Mouse (Mus musculus): ENCODE results near the gene Prkacb. TPM values are rescaled to one million over a fixed set of nuclear protein-coding genes. Genes with fewer than 3 reads are reported as not detected.
A peak's percentile ranks its signal among the peaks of the same experiment; 100 is the strongest.

The Prkacb gene
- polyA plus RNA-seq, 1 experiment from 2014 or later = 228 TPM

DNA sequence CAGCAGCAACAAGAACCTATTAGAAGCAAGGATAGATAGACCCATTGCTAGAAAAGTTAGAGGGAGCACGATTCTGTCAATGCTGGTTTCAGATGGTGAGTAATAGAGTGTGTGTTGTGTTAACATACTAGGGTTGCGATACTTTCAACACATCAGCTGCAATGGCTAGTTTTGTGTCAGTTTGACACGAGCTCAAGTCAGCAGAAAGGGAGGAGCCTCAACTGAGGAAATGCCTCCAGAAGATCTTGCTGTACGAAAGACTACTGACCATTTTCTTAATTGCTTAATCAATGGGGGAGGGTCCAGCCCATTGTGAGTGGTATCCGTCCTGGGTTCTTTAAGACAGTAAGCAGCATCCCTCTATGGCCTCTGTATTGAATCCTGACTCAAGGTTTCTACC, 120.2 kb downstream of the Prkacb start:
- WGBS = 88% methylated on average over 5 of the region's 5 CpGs
- no peaks in the 10 kb centered on the region for H3K4me1 ChIP-seq (ENCODE audit: control insufficient read depth, insufficient read depth, low read length)
- H3K27ac ChIP-seq (ENCODE audit: low read length) = no peak overlapping the region
- no peak overlapping the region for H3K4me3 ChIP-seq (ENCODE audit: low read depth, low read length)
- no peaks in the 10 kb centered on the region for H3K36me3 ChIP-seq (ENCODE audit: control insufficient read depth, insufficient read depth, low read length)
- H3K27me3 ChIP-seq (ENCODE audit: control insufficient read depth, insufficient read depth, low read depth, low read length) = no peaks in the 10 kb centered on the region
- no peak overlapping the region for H3K9ac ChIP-seq (ENCODE audit: low read depth, low read length)
- ATAC-seq = no peak
- H3K4me2 ChIP-seq (ENCODE audit: low read length) = no peak overlapping the region
- H3K9me3 ChIP-seq (replicated peaks; ENCODE audit: control insufficient read depth, low read length, poor library complexity, severe bottlenecking) = no peaks in the 10 kb centered on the region

DNA sequence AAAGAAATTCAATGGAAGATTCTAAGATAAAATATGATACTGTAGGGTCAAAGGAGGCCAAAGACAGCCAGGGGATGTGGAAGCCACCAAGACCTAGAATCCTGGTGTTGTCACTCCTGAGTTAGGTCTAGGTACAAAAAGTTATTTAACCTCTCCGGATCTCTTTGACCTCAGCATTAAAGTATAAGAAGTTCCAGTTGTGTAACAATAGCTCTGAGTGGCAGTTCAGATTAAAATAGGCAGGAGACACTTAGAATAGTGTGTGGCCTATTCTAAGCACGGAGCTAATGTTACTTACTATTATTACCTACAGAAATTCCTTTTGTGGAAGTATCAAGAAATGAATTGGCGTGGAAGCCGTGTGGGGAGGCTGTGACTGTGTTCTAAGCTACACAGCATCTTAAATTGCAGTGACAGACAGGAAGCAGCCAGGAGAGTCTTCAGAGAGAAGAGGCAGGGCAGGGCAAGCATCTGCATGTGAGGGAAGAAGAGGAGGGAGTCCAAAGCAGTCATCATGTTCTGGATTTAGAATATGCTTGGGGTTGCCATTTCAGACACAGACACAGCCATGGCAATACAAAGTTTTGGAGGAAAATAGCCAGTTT, 125.6 kb downstream of the Prkacb start:
- ATAC-seq = no peak
- WGBS = 80% methylated on average over 4 of the region's 4 CpGs

DNA sequence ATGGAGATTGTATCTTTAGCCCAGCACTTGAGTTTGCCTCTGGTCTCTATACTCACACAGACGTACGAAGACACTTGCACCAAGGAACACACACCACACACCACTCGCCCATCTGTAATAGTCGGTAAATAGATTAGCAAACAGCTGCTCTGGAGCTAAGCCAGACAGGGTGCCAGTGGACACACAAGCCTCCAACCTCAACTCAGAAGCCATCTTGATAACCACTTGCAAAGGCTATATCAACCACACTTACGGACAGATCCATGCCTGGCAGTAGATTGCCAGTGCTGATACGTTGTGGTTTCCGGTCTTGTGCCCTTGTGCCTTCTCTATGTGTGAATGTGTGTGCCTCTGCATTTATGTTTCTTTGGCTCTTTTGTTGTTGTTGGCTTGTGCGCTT, 126.4 kb downstream of the Prkacb start:
- H3K4me3 ChIP-seq (ENCODE audit: low read depth, low read length) = no peak overlapping the region
- no peak overlapping the region for H3K9ac ChIP-seq (ENCODE audit: low read depth, low read length)
- peaks cover 3% of the 10 kb centered on the region for H3K27me3 ChIP-seq (ENCODE audit: control insufficient read depth, insufficient read depth, low read depth, low read length)
- no peaks in the 10 kb centered on the region for H3K9me3 ChIP-seq (replicated peaks; ENCODE audit: control insufficient read depth, low read length, poor library complexity, severe bottlenecking)
- ATAC-seq = no peak
- H3K36me3 ChIP-seq (ENCODE audit: control insufficient read depth, insufficient read depth, low read length) = no peaks in the 10 kb centered on the region
- H3K4me2 ChIP-seq (ENCODE audit: low read length) = no peak overlapping the region
- H3K4me1 ChIP-seq (ENCODE audit: control insufficient read depth, insufficient read depth, low read length) = peaks cover 15% of the 10 kb centered on the region
- no peak overlapping the region for H3K27ac ChIP-seq (ENCODE audit: low read length)
- WGBS = 92% methylated on average over 8 of the region's 8 CpGs

More for the DNA sequence above, 125.6 kb downstream of the Prkacb start:
- Histone ChIP-seq H3K27ac (ENCODE audit: low read length) (no peak overlapping the region), H3K9me3 (replicated peaks; ENCODE audit: control insufficient read depth, low read length, poor library complexity, severe bottlenecking) (no peaks in the 10 kb centered on the region), H3K36me3 (ENCODE audit: control insufficient read depth, insufficient read depth, low read length) (no peaks in the 10 kb centered on the region), H3K4me1 (ENCODE audit: control insufficient read depth, insufficient read depth, low read length) (peaks cover 7% of the 10 kb centered on the region), H3K4me3 (ENCODE audit: low read depth, low read length) (no peak overlapping the region), H3K27me3 (ENCODE audit: control insufficient read depth, insufficient read depth, low read depth, low read length) (peaks cover 3% of the 10 kb centered on the region), H3K9ac (ENCODE audit: low read depth, low read length) (no peak overlapping the region), H3K4me2 (ENCODE audit: low read length) (no peak overlapping the region)

DNA sequence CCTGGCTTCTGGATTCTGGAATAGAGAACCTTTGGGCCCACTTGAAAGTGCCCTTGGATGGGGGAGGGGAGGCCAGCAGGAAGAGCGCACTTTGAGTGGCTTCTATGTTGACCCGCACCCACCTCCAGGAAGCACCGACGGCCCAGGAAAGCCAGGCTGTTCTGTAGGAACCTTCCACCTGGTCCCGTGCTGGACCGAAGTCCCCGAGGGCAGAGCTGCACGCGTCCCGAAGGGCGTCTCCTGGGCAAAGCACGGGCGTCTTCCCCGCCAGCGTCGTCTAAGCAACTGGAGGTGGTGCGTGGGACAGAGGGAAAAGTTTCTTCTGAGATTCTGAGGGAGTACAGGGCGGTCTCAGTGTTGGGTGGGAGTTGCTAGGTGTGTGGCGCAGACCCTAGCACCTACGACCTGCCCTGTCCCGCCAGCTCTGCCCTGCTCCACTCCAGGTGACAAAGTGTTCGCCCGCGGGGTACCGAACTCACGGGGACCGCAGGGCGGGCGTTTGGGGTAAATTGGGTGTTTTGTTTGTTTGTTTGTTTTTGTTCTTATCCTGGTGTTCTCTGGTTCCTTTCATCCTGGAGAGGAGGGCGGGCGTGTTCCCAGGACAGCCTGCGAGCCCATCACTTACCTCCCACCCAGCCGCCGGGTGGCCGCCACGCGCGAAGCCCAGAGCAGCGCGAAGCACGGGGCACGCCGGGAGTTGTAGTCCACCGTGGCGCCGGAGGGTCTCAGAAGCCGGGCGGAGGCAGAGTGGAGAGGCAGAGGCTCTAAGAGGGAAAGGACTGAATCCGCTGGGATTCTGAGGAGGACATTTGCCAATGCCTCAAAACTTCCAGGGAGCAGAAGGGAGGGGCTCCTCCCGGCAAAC, 127.7 kb downstream of the Prkacb start, which contains the start of gene Samd13:
Gene Samd13 (minus strand): TSS at position 782 of the 865 bp plus-strand sequence.
- WGBS = 2% methylated on average over 50 of the region's 50 CpGs

DNA sequence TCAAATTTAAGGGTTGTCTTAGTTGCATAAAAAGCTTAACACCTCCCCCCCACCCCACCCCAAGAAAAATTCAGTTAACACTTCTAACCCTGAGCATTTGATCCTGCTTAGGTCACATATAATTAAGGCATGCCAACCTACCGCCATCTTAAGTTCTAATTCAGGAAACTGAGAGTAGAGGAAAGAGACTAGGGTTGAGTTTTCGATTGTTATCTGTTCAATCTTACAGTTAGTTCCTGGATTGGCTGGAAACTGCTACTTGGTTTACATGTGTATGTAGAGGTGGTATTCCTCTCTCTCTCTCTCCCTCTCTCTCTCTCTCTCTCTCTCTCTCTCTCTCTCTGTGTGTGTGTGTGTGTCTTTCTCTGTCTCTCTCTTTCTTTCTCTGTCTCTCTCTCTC, 129.7 kb downstream of the Prkacb start:
- Histone ChIP-seq H3K27me3 (ENCODE audit: control insufficient read depth, insufficient read depth, low read depth, low read length) (peaks cover 3% of the 10 kb centered on the region), H3K4me2 (ENCODE audit: low read length) (no peak overlapping the region), H3K9ac (ENCODE audit: low read depth, low read length) (no peak overlapping the region), H3K27ac (ENCODE audit: low read length) (no peak overlapping the region), H3K36me3 (ENCODE audit: control insufficient read depth, insufficient read depth, low read length) (no peaks in the 10 kb centered on the region), H3K4me1 (ENCODE audit: control insufficient read depth, insufficient read depth, low read length) (peaks cover 15% of the 10 kb centered on the region), H3K4me3 (ENCODE audit: low read depth, low read length) (no peak overlapping the region), H3K9me3 (replicated peaks; ENCODE audit: control insufficient read depth, low read length, poor library complexity, severe bottlenecking) (no peaks in the 10 kb centered on the region)
- 87% methylated on average over 2 of the region's 2 CpGs for WGBS
- ATAC-seq = no peak

More for the DNA sequence above, 127.7 kb downstream of the Prkacb start, which contains the start of gene Samd13:
- Histone ChIP-seq H3K27ac (ENCODE audit: low read length) (no peak within 1 kb of the TSS), H3K4me1 (ENCODE audit: control insufficient read depth, insufficient read depth, low read length) (peaks cover 15% of the 10 kb centered on the region), H3K9me3 (replicated peaks; ENCODE audit: control insufficient read depth, low read length, poor library complexity, severe bottlenecking) (no peaks in the 10 kb centered on the region), H3K4me2 (ENCODE audit: low read length) (peak within 1 kb of the TSS; percentile 95), H3K9ac (ENCODE audit: low read depth, low read length) (peak within 1 kb of the TSS; percentile 62), H3K27me3 (ENCODE audit: control insufficient read depth, insufficient read depth, low read depth, low read length) (peaks cover 3% of the 10 kb centered on the region), H3K36me3 (ENCODE audit: control insufficient read depth, insufficient read depth, low read length) (no peaks in the 10 kb centered on the region), H3K4me3 (ENCODE audit: low read depth, low read length) (peak within 1 kb of the TSS; percentile 56)
- ATAC-seq = peak; percentile 94

DNA sequence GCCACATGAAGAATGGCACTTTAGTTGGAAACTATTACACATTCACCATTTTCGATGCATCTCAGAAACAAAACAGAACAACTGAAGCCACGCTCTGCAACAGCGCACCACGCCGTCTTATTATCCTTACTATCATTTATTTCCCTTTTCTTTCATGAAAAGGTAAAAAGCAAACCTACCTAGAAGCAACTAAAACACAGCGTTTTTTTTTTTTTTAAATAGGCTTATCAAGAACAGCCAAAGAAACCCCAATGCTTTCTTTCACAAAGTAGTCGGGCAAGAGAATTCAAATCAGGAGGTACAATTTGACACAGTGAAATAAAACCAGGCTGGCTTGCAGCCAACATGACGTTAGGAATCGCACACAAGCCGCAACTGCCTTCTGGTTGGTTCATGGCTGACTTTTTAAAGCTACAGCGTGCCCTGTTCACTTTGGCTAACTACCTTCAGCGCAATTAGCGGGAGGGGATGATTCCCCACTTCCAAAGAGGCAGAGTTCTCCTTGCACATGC, 130.6 kb downstream of the Prkacb start:
- Histone ChIP-seq H3K9me3 (replicated peaks; ENCODE audit: control insufficient read depth, low read length, poor library complexity, severe bottlenecking) (no peaks in the 10 kb centered on the region), H3K4me1 (ENCODE audit: control insufficient read depth, insufficient read depth, low read length) (peaks cover 15% of the 10 kb centered on the region), H3K27me3 (ENCODE audit: control insufficient read depth, insufficient read depth, low read depth, low read length) (peaks cover 3% of the 10 kb centered on the region), H3K4me3 (ENCODE audit: low read depth, low read length) (peak overlapping the region; percentile 32), H3K27ac (ENCODE audit: low read length) (peak overlapping the region; percentile 34), H3K4me2 (ENCODE audit: low read length) (peak overlapping the region; percentile 59), H3K9ac (ENCODE audit: low read depth, low read length) (peak overlapping the region; percentile 42), H3K36me3 (ENCODE audit: control insufficient read depth, insufficient read depth, low read length) (no peaks in the 10 kb centered on the region)
- 0 out of 2 replicates have a peak, but pooled peaks have one; percentile 19 for ATAC-seq
- 36% methylated on average over 13 of the region's 13 CpGs for WGBS

DNA sequence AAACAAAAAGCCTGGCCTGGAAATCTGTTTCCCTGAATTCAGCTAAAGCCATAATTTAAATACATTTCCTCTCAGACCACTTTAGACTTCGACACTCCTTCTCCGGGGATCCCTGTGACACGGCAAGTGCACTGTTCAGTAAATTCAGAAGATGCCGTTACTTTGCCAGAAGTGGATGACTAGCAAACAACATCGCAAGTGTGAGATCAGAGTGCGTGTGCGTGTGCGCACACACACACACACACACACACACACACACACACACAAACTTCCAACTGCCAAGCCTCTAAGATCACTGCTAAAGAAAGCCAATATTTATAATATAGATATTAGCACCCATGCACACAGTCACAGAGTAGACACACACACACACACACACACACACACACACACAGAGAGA, 131.1 kb downstream of the Prkacb start:
- ATAC-seq = no peak
- no peak overlapping the region; the same call in 1 of the 2 replicates for H3K9ac ChIP-seq (ENCODE audit: low read depth, low read length)
- no peaks in the 10 kb centered on the region for H3K36me3 ChIP-seq (ENCODE audit: control insufficient read depth, insufficient read depth, low read length)
- peak overlapping the region; percentile 32 for H3K4me3 ChIP-seq (ENCODE audit: low read depth, low read length)
- WGBS = 67% methylated on average over 8 of the region's 8 CpGs
- peaks cover 15% of the 10 kb centered on the region for H3K4me1 ChIP-seq (ENCODE audit: control insufficient read depth, insufficient read depth, low read length)
- no peak overlapping the region for H3K27ac ChIP-seq (ENCODE audit: low read length)
- H3K9me3 ChIP-seq (replicated peaks; ENCODE audit: control insufficient read depth, low read length, poor library complexity, severe bottlenecking) = no peaks in the 10 kb centered on the region
- H3K27me3 ChIP-seq (ENCODE audit: control insufficient read depth, insufficient read depth, low read depth, low read length) = peaks cover 3% of the 10 kb centered on the region
- peak overlapping the region; percentile 59 for H3K4me2 ChIP-seq (ENCODE audit: low read length)

DNA sequence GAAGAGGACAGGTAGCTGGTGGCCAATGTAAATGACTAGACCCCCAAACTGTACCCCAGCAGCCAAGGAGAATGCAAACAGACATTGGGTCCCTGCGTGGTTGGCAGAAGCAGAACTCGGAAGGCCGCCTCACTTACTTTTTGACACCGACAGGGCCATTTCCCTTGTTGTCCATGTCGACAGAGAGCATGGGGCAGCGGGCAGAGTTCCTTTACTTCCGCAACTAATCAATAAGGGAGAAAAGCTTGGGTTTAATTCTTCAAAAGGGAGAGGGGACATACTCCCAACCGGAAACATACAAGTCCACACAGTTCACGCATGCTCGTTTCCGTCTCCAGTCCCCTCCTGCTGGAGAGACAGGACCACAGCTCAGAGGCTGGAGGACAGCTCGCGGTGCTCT, 132.2 kb downstream of the Prkacb start:
- ATAC-seq = no peak

DNA sequence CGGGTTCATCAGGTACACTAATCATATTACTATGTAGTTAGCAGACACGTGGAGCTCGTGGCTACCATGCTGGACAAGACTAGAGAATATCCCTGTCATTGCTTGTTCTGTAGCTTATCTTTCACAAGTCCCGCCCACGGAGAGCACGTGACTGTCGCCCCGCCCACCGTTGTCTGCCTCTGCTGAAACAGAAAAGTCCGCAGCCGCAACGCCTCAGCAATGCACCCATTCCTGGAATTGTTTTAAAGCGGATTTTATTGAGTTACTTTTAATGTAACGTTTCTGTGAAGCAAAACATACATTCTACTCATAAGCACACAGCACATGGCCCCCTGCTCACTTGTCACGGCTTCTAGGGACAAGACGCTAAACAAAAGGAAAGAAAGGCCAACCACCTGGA, 133.1 kb downstream of the Prkacb start:
- Histone ChIP-seq H3K36me3 (ENCODE audit: control insufficient read depth, insufficient read depth, low read length) (no peaks in the 10 kb centered on the region), H3K27me3 (ENCODE audit: control insufficient read depth, insufficient read depth, low read depth, low read length) (no peaks in the 10 kb centered on the region), H3K9me3 (replicated peaks; ENCODE audit: control insufficient read depth, low read length, poor library complexity, severe bottlenecking) (no peaks in the 10 kb centered on the region), H3K27ac (ENCODE audit: low read length) (no peak overlapping the region), H3K4me1 (ENCODE audit: control insufficient read depth, insufficient read depth, low read length) (peaks cover 12% of the 10 kb centered on the region), H3K4me2 (ENCODE audit: low read length) (no peak overlapping the region), H3K9ac (ENCODE audit: low read depth, low read length) (no peak overlapping the region), H3K4me3 (ENCODE audit: low read depth, low read length) (no peak overlapping the region)
- ATAC-seq = no peak
- WGBS = 93% methylated on average over 16 of the region's 16 CpGs

More for the DNA sequence above, 132.2 kb downstream of the Prkacb start:
- Histone ChIP-seq H3K4me1 (ENCODE audit: control insufficient read depth, insufficient read depth, low read length) (peaks cover 15% of the 10 kb centered on the region), H3K9me3 (replicated peaks; ENCODE audit: control insufficient read depth, low read length, poor library complexity, severe bottlenecking) (no peaks in the 10 kb centered on the region), H3K36me3 (ENCODE audit: control insufficient read depth, insufficient read depth, low read length) (no peaks in the 10 kb centered on the region), H3K9ac (ENCODE audit: low read depth, low read length) (no peak overlapping the region), H3K4me3 (ENCODE audit: low read depth, low read length) (no peak overlapping the region), H3K4me2 (ENCODE audit: low read length) (no peak overlapping the region), H3K27me3 (ENCODE audit: control insufficient read depth, insufficient read depth, low read depth, low read length) (no peaks in the 10 kb centered on the region), H3K27ac (ENCODE audit: low read length) (no peak overlapping the region)
- 94% methylated on average over 13 of the region's 13 CpGs for WGBS

All from midbrain, embryonic 16.5 days (tissue).